ENCODE assay signal across 8 mouse cellular contexts in the genomic region with DNA sequence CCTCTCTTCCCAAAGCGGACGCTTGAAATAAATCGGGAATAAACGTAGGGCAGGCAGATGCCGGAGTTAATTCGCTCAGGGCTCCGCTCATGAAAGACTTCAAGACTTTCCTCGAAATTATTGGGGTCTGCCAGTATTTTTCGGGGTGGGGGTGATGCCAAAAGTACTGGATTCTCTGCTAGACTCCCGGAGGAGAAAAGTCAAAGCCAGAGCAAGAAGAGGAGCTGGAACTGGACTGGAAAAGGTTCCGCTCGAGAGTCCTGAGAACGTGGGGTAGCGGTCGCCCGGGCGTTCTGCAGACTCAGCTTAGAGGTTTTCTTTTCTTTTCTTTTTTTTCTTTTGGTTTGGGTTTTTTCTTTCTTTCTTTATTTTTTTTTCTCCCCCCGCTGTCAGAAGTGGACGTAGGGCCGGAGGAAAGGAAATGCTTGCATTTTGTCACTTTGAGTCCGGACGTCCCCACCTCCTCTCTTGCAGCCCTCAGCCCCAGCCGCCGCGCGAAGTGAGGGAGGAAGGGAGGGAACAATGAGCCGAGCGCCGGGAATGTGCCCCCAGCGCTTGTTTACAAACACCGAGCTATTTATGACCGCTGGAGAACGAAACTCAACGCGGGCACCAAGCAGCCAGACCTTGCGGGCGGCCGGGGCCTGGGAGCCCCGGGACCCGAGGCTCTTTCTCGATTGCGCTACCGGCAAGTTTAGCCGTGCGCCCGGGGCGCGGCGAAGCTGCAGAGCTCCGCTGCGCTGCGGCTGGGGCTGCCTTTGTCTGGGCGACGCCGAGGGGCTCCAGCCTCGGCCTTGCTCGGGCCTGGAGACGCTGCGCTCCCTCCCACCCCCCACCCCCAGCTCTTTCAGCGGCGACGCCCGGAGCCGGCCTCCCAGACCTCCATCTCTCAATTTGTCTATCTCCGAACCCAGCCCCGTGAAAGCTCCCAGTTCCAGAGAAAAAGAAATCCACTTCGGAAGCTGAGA. TPM values are rescaled to one million over a fixed set of nuclear protein-coding genes. Genes with fewer than 3 reads are reported as not detected.
DNase-seq lines count a peak whose midpoint lies in the region; ATAC-seq and TF ChIP-seq lines count a peak whose summit lies in the region.

No protein-coding gene starts in this region.

- 0 out of 2 replicates have a peak, but pooled peaks have one; percentile 1 for ATAC-seq in cerebellum, adult (ENCODE audit: insufficient number of reproducible peaks, low FRiP score, low TSS enrichment)
- ATAC-seq in Patski = peak; percentile 33
- ATAC-seq in heart, embryonic 12.5 days (ENCODE audit: insufficient number of reproducible peaks, low FRiP score) = peak; percentile 36; the same call in 1 of the 2 replicates
- peak; percentile 67 for ATAC-seq in midbrain, embryonic 11.5 days (ENCODE audit: low FRiP score)

- H3K4me2 ChIP-seq in heart, embryonic 12.5 days = peak overlapping the region; percentile 80
- peak overlapping the region; percentile 95 for H3K4me2 ChIP-seq in midbrain, embryonic 11.5 days

- CTCF ChIA-PET in Patski (lab: Charles Lee) = interaction anchor here (0.9 to 1.0 kb wide), 2 partner anchors 47 to 98 kb away, joined by 3 read pairs; no protein-coding TSS in a partner anchor

- peak overlapping the region; percentile 99 for H3K27ac ChIP-seq in heart, embryonic 12.5 days (ENCODE audit: poor library complexity, severe bottlenecking)
- peak overlapping the region; percentile 98 for H3K27ac ChIP-seq in midbrain, embryonic 11.5 days (ENCODE audit: low read depth, low read length)

- peak overlapping the region; percentile 99 for H3K9ac ChIP-seq in heart, embryonic 12.5 days
- peak overlapping the region; percentile 99 for H3K9ac ChIP-seq in midbrain, embryonic 11.5 days (ENCODE audit: low read length)

- peaks cover 20% of the 10 kb centered on the region for H3K4me1 ChIP-seq in heart, embryonic 12.5 days (replicated peaks)
- peaks cover 23% of the 10 kb centered on the region for H3K4me1 ChIP-seq in midbrain, embryonic 11.5 days (ENCODE audit: control insufficient read depth, insufficient read depth, low read length)

- in situ Hi-C loops in Patski (cut with MboI; ENCODE audit: low pct_unique_long_range_greater_than_20kb) = loop anchor here (10.0 kb wide), 1 partner anchor 1555 kb away; no protein-coding TSS in a partner anchor

- H3K9me3 ChIP-seq in heart, embryonic 12.5 days (replicated peaks) = no peaks in the 10 kb centered on the region
- no peaks in the 10 kb centered on the region for H3K9me3 ChIP-seq in midbrain, embryonic 11.5 days (ENCODE audit: control insufficient read depth, low read length)

- no peak for DNase-seq in cerebellum, adult 11 months
- DNase-seq in Patski (ENCODE audit: low read depth, low spot score) = no peak
- DNase-seq in embryo, embryonic 9.5 days (ENCODE audit: extremely low spot score) = peak; percentile 79
- DNase-seq in kidney, postnatal 36 days = peak; percentile 41 to 72
- peak; percentile 97 for DNase-seq in midbrain, embryonic 11.5 days (ENCODE audit: low spot score, missing footprints)
- DNase-seq in yolk sac, embryonic 10.5 days (ENCODE audit: low spot score) = peak; percentile 78

- H3K4me3 ChIP-seq in heart, embryonic 12.5 days = peak overlapping the region; percentile 68
- H3K4me3 ChIP-seq in midbrain, embryonic 11.5 days (ENCODE audit: low read depth, low read length) = peak overlapping the region; percentile 66

- H3K36me3 ChIP-seq in heart, embryonic 12.5 days = peaks cover 12% of the 10 kb centered on the region
- no peaks in the 10 kb centered on the region for H3K36me3 ChIP-seq in midbrain, embryonic 11.5 days (ENCODE audit: control insufficient read depth, insufficient read depth, low read length)

- WGBS in heart, embryonic 12.5 days = under 1% methylated on average over 63 of the region's 67 CpGs
- under 1% methylated on average over 67 of the region's 67 CpGs for WGBS in midbrain, embryonic 11.5 days

- peaks cover 6% of the 10 kb centered on the region for H3K27me3 ChIP-seq in Patski
- H3K27me3 ChIP-seq in heart, embryonic 12.5 days (replicated peaks) = no peaks in the 10 kb centered on the region
- peaks cover 3% of the 10 kb centered on the region; the same call in 1 of the 2 replicates for H3K27me3 ChIP-seq in midbrain, embryonic 11.5 days (ENCODE audit: control insufficient read depth, insufficient read depth, low read length)

- TF ChIP-seq CTCF in Patski (IDR thresholded peaks at IDR 0.05) = no peak

- POLR2A ChIA-PET in Patski (lab: Charles Lee) = interaction anchor here (0.7 to 1.0 kb wide), 2 partner anchors 118 to 141 kb away, joined by 3 read pairs; no protein-coding TSS in a partner anchor

RNA-seq across cellular contexts. Expression of gene Meis1, which starts 0.7 kb away (rescaled TPM):
- 2.5 TPM for polyA plus RNA-seq in Patski (2021)
- polyA plus RNA-seq in heart, embryonic 12.5 days (2016; fragmentation: Nextera tagmentation; extraction: Ambion mirVana) = 75.9 and 81.4 TPM in 2 replicates
- polyA plus RNA-seq in midbrain, embryonic 11.5 days (2014; fragmentation: Nextera tagmentation; extraction: Ambion mirVana) = 39.4 and 39.6 TPM in 2 replicates

Comparison
In these comparisons a context has a peak if more than half of its experiments do, and no peak if none do; other contexts are left out.
1. ATAC-seq: peak in every context shown above with its lines; median percentile 67 in midbrain, embryonic 11.5 days; 36 in heart, embryonic 12.5 days; 33 in Patski; 1 in cerebellum, adult.
2. DNase-seq: peak in embryo, embryonic 9.5 days (single experiment), kidney, postnatal 36 days (2 of 2), midbrain, embryonic 11.5 days (single experiment) and yolk sac, embryonic 10.5 days (single experiment); none in cerebellum, adult 11 months (single experiment) and Patski (single experiment).
3. RNA of gene Meis1, which starts 0.7 kb away (polyA plus RNA-seq): 75.9 to 81.4 TPM in heart, embryonic 12.5 days and 39.4 to 39.6 TPM in midbrain, embryonic 11.5 days; 2.5 TPM in Patski (single experiment); every median in the first group is over 10 times any median in the second.